Mouse (Mus musculus) neural tube, embryonic 11.5 days (tissue): ENCODE results near the gene Rpl35. TPM values are rescaled to one million over a fixed set of nuclear protein-coding genes. Genes with fewer than 3 reads are reported as not detected.
A peak's percentile ranks its signal among the peaks of the same experiment; 100 is the strongest.

Experiments
- ATAC-seq: fragments of 200-750 bp; cut with Nextera tagmentation; 2 replicates; pipeline ENCODE4 v1.8.0; 2017; ENCODE audit warnings: moderate number of reproducible peaks, mild to moderate bottlenecking, moderate TSS enrichment, moderate library complexity; ENCODE audit not compliant: insufficient read depth, low FRiP score, low TSS enrichment
- DNase-seq: peaks from one replicate; pipeline ENCODE4 v3.0.0-alpha.2; 2015; ENCODE audit warnings: low spot score
- H3K27ac ChIP-seq: fragments of 300-500 bp; sonication (generic); 2 replicates; pipeline ENCODE4 v1.5.1; 2014; ENCODE audit warnings: low read depth, mild to moderate bottlenecking, low read length
- H3K27me3 ChIP-seq: fragments of 300-500 bp; sonication (generic); 2 replicates; pipeline ENCODE4 v1.6.1; 2014; ENCODE audit warnings: mild to moderate bottlenecking, low read length, mixed read lengths; ENCODE audit not compliant: control insufficient read depth, insufficient read depth
- H3K36me3 ChIP-seq: fragments of 300-500 bp; sonication (generic); 2 replicates; pipeline ENCODE4 v1.6.1; 2014; ENCODE audit warnings: mild to moderate bottlenecking, low read length, moderate library complexity, mixed read lengths; ENCODE audit not compliant: control insufficient read depth, insufficient read depth
- H3K4me1 ChIP-seq: fragments of 300-500 bp; sonication (generic); 2 replicates; pipeline ENCODE4 v1.6.1; 2014; ENCODE audit warnings: low read length, mixed read lengths; ENCODE audit not compliant: control insufficient read depth, insufficient read depth
- H3K4me2 ChIP-seq: fragments of 300-500 bp; sonication (generic); 2 replicates; pipeline ENCODE4 v1.6.1; 2014; ENCODE audit warnings: low read depth, mild to moderate bottlenecking, moderate library complexity
- H3K4me3 ChIP-seq: fragments of 300-500 bp; sonication (generic); 2 replicates; pipeline ENCODE4 v1.5.1; 2014; ENCODE audit warnings: low read depth, low read length
- H3K9ac ChIP-seq: fragments of 300-500 bp; sonication (generic); 2 replicates; pipeline ENCODE4 v1.6.1; 2014; ENCODE audit warnings: mild to moderate bottlenecking, low read length
- H3K9me3 ChIP-seq: fragments of 300-500 bp; sonication (generic); 2 replicates; pipeline ENCODE4 v1.6.1; 2016; ENCODE audit warnings: low read length; ENCODE audit not compliant: control insufficient read depth
- WGBS: fragments of 180-500 bp; shearing (Covaris S2); extraction: QIAGEN DNeasy Blood & Tissue Kit; methylation state at CpG from one replicate; pipeline ENCODE4 v1.1.7; 2014; 5-methylcytosine and 5-hydroxymethylcytosine counted together
- polyA plus RNA-seq: library from polyadenylated mRNA; unstranded; fragments of >200 nt; fragmentation: Nextera tagmentation; extraction: Ambion mirVana; gene quantifications from 2 replicates; pipeline ENCODE4 v1.2.1, GENCODE M21; 2014

Gene Rpl35
- polyA plus RNA-seq, 1 experiment from 2014 or later = 909 TPM

DNA sequence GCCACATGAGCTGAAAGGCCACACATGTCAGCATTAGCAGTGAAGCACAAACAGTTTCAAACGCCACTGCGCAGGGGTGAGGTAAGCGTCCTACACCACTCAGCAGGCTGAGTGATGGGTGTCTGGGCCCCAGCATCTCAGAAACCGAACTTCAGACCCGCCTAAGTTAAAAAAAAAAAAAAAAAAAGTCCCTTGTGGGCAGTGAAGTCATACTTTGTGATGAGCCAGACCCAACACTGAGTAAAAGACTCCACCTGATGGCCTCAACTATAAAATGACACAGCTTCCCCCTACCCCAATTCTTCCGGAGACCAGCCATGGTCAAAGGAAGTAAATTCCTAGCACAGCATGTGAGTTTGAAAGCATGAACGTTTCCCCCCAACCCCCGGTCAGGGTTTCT lies 2.3 kb downstream of the Rpl35 start:
- ATAC-seq = no peak
- Histone ChIP-seq H3K27me3 (no peaks in the 10 kb centered on the region), H3K4me2 (peak overlapping the region; percentile 94), H3K4me3 (peak overlapping the region; percentile 77; the same call in 1 of the 2 replicates), H3K36me3 (peaks cover 23% of the 10 kb centered on the region), H3K27ac (no peak overlapping the region), H3K9ac (no peak overlapping the region), H3K4me1 (peaks cover 16% of the 10 kb centered on the region), H3K9me3 (no peaks in the 10 kb centered on the region)
- DNase-seq = no peak
- 62% methylated on average over 8 of the region's 8 CpGs for WGBS

DNA sequence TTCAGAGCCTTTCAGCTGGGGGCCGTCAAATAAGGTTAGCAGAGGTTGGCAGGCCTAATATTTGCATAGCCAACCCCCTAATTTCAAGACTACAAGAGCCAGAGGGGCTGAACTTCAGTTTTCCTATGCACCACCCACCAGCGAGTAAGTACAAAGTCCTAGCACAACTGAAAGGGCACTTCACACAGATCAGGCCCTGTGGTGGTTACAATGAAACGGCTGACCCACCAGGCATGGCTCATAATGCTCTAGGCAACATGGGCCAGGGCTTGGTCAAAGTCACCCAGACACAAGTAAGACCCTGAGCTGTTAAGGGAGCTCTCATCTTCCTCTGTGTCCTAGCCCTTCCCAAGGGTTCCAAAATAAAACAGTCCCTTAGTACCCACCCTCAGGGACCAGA lies 3.6 kb downstream of the Rpl35 start:
- Histone ChIP-seq H3K27me3 (no peaks in the 10 kb centered on the region), H3K27ac (no peak overlapping the region), H3K4me2 (no peak overlapping the region), H3K4me1 (peaks cover 16% of the 10 kb centered on the region), H3K4me3 (no peak overlapping the region), H3K9me3 (no peaks in the 10 kb centered on the region), H3K9ac (no peak overlapping the region), H3K36me3 (peaks cover 23% of the 10 kb centered on the region)
- ATAC-seq = no peak
- DNase-seq = no peak
- 81% methylated on average over 3 of the region's 3 CpGs for WGBS

DNA sequence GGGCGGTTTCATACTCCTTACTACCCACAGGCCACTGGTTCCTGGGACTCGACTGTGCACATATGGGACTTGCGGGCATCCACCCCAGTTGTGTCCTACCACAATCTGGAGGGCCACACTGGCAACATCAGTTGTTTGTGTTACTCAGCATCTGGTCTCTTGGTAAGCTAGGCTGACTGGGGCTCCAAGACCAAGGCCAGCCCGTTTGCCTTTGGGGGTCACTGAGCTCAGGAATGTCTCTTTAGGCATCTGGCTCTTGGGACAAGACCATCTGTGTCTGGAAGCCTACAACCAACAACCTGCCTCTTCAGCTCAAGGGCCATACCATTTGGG lies 4.9 kb downstream of the Rpl35 start:
- H3K4me1 ChIP-seq = peaks cover 16% of the 10 kb centered on the region
- ATAC-seq (no peak), DNase-seq (no peak)
- H3K4me3 ChIP-seq = no peak overlapping the region
- peaks cover 23% of the 10 kb centered on the region for H3K36me3 ChIP-seq
- 83% methylated on average over 4 of the region's 4 CpGs for WGBS
- no peaks in the 10 kb centered on the region for H3K27me3 ChIP-seq
- no peak overlapping the region for H3K27ac ChIP-seq
- no peak overlapping the region for H3K9ac ChIP-seq
- H3K4me2 ChIP-seq = no peak overlapping the region
- H3K9me3 ChIP-seq = no peaks in the 10 kb centered on the region

DNA sequence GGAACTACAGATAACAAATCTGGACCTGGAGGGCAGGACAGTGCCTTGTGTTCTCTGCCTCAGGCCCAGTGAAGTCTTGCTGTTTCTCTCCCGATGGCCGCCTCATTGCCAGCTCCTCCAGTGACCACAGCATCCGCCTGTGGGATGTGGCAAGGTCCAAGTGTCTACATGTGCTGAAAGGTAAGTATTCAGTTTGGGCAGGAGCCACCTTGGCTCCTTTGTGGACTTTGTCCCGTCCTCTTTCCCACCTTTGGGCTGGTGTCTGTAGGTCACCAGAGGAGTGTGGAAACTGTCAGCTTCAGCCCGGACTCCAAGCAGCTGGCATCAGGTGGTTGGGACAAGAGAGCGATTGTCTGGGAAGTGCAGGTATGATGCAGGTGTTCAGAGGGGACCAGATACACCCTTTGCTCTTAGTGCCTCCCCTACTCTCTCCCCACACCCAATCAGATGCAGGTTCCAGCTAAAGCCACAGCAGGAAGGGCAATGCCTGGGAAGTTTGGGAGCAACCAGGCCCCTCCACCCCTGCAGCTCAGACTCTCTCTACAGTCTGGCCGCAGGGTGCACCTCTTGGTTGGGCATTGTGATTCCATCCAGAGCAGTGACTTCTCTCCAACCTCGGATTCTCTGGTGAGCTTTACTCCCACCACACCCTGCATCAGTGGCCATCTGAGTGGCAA lies 5.4 kb downstream of the Rpl35 start:
- DNase-seq = no peak
- no peak for ATAC-seq
- 64% methylated on average over 8 of the region's 8 CpGs for WGBS
- Histone ChIP-seq H3K36me3 (peaks cover 23% of the 10 kb centered on the region), H3K27me3 (no peaks in the 10 kb centered on the region), H3K27ac (no peak overlapping the region), H3K4me3 (no peak overlapping the region), H3K9ac (no peak overlapping the region), H3K4me1 (peaks cover 16% of the 10 kb centered on the region), H3K4me2 (no peak overlapping the region), H3K9me3 (no peaks in the 10 kb centered on the region)

DNA sequence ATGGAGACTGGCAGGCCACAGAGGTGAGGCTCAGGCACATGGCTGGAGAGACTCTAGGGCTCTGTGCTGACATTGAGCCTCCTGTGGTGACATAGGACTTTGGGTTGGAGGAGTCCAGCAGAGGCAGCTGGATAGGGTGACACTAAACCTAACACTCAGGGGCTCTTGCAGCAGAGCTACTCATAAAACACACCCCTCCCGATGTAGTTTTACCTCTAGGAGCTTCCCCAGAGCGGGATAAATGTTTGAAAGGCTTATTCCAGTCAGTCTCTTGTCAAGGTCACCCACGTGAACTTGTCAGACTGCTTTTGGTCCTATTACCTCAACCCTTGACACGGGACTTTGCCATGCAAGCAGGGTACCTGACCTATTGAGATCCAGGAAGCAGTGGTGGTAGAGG lies 6.0 kb downstream of the Rpl35 start:
- Histone ChIP-seq H3K9ac (no peak overlapping the region), H3K27ac (no peak overlapping the region), H3K4me2 (no peak overlapping the region), H3K4me1 (peaks cover 16% of the 10 kb centered on the region), H3K36me3 (peaks cover 23% of the 10 kb centered on the region), H3K9me3 (no peaks in the 10 kb centered on the region), H3K27me3 (no peaks in the 10 kb centered on the region), H3K4me3 (no peak overlapping the region)
- DNase-seq = no peak
- 58% methylated on average over 4 of the region's 4 CpGs for WGBS
- ATAC-seq = no peak

DNA sequence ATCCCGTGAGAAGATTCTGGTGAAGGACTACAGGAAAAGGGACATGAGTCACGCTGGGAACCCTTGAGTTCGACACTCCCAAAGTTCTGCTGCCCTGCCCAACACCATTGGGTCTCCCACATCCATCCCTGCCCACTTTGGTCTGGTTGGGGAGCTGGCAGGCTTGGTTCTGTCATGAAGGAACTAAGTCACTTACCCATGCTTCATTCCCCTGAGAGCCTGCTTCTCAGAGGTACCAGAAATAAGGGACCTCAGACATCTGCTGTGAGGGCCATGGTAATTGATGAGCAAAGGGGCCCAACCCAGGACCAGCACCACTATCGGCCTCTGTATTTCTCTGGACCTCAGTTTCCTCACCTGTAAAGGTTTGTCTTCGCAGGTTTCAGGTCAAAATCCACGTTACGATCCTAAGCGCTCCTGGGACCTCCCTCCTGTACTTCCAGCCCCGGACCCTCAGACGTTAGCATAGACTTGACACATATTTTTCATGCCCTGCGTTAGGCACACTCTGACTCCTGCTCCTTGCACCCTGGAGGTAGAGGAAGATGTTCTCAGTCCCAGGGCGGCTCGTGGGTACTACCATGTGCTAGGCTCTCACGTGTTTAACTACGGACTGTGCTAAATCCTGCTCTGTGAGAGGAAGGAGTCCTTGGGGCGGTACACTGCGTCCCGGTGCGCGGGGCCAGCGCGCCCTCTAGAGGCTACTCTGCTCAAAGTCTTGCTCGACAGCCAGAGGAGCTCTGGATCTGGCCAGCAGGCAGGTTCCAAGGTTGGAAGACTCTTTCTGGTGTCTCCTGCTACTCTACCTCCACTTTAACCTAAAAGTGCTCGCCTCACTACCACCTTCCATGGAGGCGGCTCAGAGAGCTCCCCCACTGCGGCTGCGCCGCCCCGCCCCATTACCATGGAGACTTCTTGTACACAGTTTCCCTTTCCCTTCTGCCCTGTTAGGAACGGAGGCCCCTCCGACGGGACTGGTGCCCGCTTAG lies 7.7 kb downstream of the Rpl35 start, which contains the start of gene Wdr38:
TSS of gene Wdr38 (plus strand) at position 91 of the 989 bp plus-strand sequence.
- WGBS = 16% methylated on average over 33 of the region's 33 CpGs
- Histone ChIP-seq H3K36me3 (peaks cover 16% of the 10 kb centered on the region), H3K27ac (no peak within 1 kb of the TSS), H3K9ac (peak within 1 kb of the TSS; percentile 27), H3K4me1 (no peaks in the 10 kb centered on the region; the same call in none of the 2 replicates), H3K4me2 (peak within 1 kb of the TSS; percentile 32), H3K9me3 (no peaks in the 10 kb centered on the region), H3K27me3 (no peaks in the 10 kb centered on the region), H3K4me3 (peak within 1 kb of the TSS; percentile 20)
- ATAC-seq (peak; percentile 85), DNase-seq (peak; percentile 91)

DNA sequence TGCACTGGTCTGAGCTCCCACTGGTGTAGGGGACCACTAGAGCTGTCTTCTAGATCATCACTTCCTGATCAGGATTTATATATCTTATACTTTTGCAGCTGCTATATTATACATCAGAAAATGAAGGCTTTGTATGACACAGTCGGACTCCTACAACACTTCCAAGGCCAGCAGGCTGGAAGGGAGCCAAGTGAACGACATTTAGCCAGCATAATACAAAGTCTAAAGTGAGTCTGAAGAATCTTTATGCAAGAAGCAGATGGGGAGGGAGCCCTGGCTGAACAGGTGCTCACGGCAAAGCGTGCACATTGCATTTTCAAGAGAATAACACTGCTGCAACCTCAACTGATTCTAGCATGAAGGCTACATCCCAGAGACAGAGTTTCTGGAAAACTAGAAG lies 13.0 kb downstream of the Rpl35 start:
- Histone ChIP-seq H3K27ac (no peak overlapping the region), H3K36me3 (no peaks in the 10 kb centered on the region), H3K4me1 (no peaks in the 10 kb centered on the region), H3K4me2 (no peak overlapping the region), H3K27me3 (no peaks in the 10 kb centered on the region), H3K9ac (no peak overlapping the region), H3K4me3 (no peak overlapping the region), H3K9me3 (no peaks in the 10 kb centered on the region)
- 70% methylated on average over 4 of the region's 4 CpGs for WGBS
- ATAC-seq (no peak), DNase-seq (no peak)

DNA sequence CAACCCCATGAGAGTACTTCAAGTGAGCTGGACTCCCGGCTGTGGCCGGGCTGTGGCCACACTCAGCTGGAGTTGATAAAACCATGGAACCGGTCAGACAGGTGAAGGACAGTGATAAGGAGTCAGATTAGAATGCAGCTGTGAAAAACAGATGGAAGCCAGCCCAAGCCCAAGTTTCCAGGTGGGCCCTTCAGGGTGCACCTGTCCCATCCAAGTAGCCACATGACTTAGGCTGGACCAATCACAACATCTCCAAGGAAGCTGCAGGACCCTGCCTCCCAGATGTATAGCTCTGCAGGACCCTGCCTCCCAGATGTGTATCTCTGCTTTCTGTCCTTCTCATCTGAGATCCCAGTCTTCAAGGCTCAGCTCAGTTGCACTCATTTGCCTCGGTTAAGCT lies 13.4 kb downstream of the Rpl35 start:
- H3K4me2 ChIP-seq = no peak overlapping the region
- no peaks in the 10 kb centered on the region for H3K27me3 ChIP-seq
- WGBS = 72% methylated on average over 4 of the region's 4 CpGs
- H3K27ac ChIP-seq = no peak overlapping the region
- no peaks in the 10 kb centered on the region for H3K4me1 ChIP-seq
- no peak overlapping the region for H3K4me3 ChIP-seq
- no peaks in the 10 kb centered on the region for H3K36me3 ChIP-seq
- ATAC-seq (no peak), DNase-seq (no peak)
- no peaks in the 10 kb centered on the region for H3K9me3 ChIP-seq
- H3K9ac ChIP-seq = no peak overlapping the region
